Mouse (Mus musculus): ENCODE data around the gene Gm20388. TPM values are rescaled to one million over a fixed set of nuclear protein-coding genes. Genes with fewer than 3 reads are reported as not detected.
"Not testable (repeated sequence)": the region's sequence is repeated elsewhere in the genome, so short reads cannot be mapped to it uniquely, and the experiment has no call there.

Gene Gm20388
- total RNA-seq, 2 experiments from 2014 or later, result 4.0 TPM; not detected in 1

GRCm38 (mm10) chr8:123191908-123192307, 3281.3 kb downstream of the Gm20388 start:
- no peak for DNase-seq

GRCm38 (mm10) chr8:123193771-123194170, 3283.1 kb downstream of the Gm20388 start:
- DNase-seq, result no peak

- DNase-seq, result not testable (repeated sequence)
These were observed 3286.4 kb downstream of the Gm20388 start for GRCm38 (mm10) chr8:123197016-123197415.

- no peak for DNase-seq
These were observed 3289.2 kb downstream of the Gm20388 start for GRCm38 (mm10) chr8:123199864-123200263.

GRCm38 (mm10) chr8:123202288-123202687, 3291.6 kb downstream of the Gm20388 start:
- peak; percentile 51 to 87 for DNase-seq

GRCm38 (mm10) chr8:123203571-123203970, 3292.9 kb downstream of the Gm20388 start:
- DNase-seq, result no peak

GRCm38 (mm10) chr8:123211876-123212275, 3301.2 kb downstream of the Gm20388 start:
- DNase-seq, result no peak

GRCm38 (mm10) chr8:123212321-123213117, 3301.9 kb downstream of the Gm20388 start, which contains the start of the genes Chmp1a and Spata33:
Chmp1a (minus strand) TSS chr8:123212763.
Spata33 (plus strand) TSS chr8:123212832.
- peak; percentile 91 for DNase-seq

GRCm38 (mm10) chr8:123213118-123213772, 3302.6 kb downstream of the Gm20388 start:
- peak in 1 of 2 experiments; percentile 48 for DNase-seq

- peak; percentile 55 to 84 for DNase-seq
These were observed 3304.8 kb downstream of the Gm20388 start for GRCm38 (mm10) chr8:123215430-123215829.

- DNase-seq, result no peak
These were observed 3310.3 kb downstream of the Gm20388 start for GRCm38 (mm10) chr8:123220917-123221316.

- DNase-seq, result peak; percentile 96 to 98
These were observed 3313.9 kb downstream of the Gm20388 start, which contains the start of gene Cdk10 for GRCm38 (mm10) chr8:123224278-123225266. Cdk10 (plus strand) TSS chr8:123224842.

- no peak for DNase-seq
These were observed 3317.8 kb downstream of the Gm20388 start for GRCm38 (mm10) chr8:123228416-123228815.

GRCm38 (mm10) chr8:123230326-123230725, 3319.7 kb downstream of the Gm20388 start:
- DNase-seq, result not testable (repeated sequence)

- DNase-seq, result peak in 1 of 2 experiments; percentile 28
These were observed 3321.1 kb downstream of the Gm20388 start for GRCm38 (mm10) chr8:123231742-123232141.

- no peak for DNase-seq
These were observed 3321.9 kb downstream of the Gm20388 start for GRCm38 (mm10) chr8:123232553-123232952.

GRCm38 (mm10) chr8:123233300-123233699, 3322.7 kb downstream of the Gm20388 start:
- DNase-seq, result no peak

- DNase-seq, result no peak
These were observed 3323.1 kb downstream of the Gm20388 start for GRCm38 (mm10) chr8:123233760-123234159.

GRCm38 (mm10) chr8:123234918-123235519, 3324.4 kb downstream of the Gm20388 start:
- peak in 1 of 2 experiments; percentile 21 for DNase-seq

GRCm38 (mm10) chr8:123235520-123236497, 3325.2 kb downstream of the Gm20388 start, which contains the start of gene Spata2l:
Spata2l (minus strand) TSS chr8:123236233.
- DNase-seq, result peak; percentile 89 to 91
